Mouse (Mus musculus) ES-CJ7 (cell line): Measurements from ENCODE around the gene Ankrd36.
A peak's percentile ranks its signal among the peaks of the same experiment; 100 is the strongest.
"Not testable (repeated sequence)": the region's sequence is repeated elsewhere in the genome, so short reads cannot be mapped to it uniquely, and the experiment has no call there.

Source experiments
- DNase-seq: peaks from one replicate; pipeline ENCODE4 v3.0.0; 2011; ENCODE audit warnings: low read depth, low spot score

Ankrd36 gene

DNA sequence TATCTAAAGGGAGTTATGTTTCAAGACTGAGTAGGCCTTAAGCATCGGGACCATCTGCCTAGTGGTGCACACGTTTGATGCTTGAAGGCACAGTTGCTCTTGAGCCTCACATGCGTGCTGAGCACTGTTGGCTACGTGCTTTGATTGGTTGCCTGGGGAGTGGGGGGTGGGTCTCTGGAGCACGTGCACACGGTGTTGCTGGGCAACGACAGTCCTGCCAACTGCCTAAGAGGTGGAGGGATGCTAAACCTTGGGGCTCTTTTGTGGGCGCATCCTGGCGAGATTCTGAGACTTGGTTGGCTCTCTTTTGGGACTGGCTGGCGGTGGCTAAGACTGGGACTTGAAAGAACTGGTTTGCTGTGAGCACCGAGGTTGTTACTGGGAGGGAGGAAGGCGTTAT, at the start of gene Ankrd36:
TSS of gene Ankrd36 (plus strand) at position 211 of the 400 bp plus-strand sequence.
- peak; percentile 21 for DNase-seq

DNA sequence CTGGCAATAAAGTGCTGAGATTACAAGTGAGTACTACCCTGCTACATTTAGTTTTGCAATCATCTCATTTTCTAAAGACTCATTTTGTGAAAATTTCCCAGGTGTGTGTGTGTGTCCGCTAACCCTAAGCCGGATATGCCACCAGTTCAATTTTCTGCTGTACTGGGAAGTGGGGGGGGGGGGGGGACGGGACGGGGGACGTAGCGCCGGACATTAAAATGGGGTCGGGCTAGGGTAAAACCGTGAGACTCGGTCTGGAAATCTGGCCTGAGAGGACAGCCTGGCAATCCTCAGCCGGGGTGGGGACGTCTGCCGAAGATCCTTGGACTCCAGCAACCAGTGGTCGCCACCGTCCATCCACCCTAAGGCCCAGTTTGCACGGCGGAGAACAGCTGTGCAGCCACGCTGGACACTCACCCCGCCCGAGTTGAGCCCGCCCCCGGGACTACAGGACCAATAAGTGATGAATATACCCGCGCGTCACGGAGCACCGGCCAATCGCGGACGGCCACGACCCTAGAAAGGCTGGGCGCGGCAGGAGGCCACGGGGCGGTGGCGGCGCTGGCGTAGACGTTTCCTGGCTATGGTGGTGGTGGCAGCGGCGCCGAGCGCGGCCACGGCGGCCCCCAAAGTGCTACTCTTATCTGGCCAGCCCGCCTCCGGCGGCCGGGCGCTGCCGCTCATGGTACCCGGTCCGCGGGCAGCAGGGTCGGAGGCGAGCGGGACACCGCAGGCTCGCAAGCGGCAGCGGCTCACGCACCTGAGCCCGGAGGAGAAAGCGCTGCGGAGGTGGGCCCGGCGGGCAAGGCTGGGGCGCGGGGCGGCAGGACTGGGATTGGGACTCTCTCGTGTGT, 48.8 kb upstream of the Ankrd36 start, which contains the start of gene Xbp1:
TSS of gene Xbp1 (plus strand) at position 248 of the 854 bp plus-strand sequence.
- DNase-seq = peak; percentile 89

DNA sequence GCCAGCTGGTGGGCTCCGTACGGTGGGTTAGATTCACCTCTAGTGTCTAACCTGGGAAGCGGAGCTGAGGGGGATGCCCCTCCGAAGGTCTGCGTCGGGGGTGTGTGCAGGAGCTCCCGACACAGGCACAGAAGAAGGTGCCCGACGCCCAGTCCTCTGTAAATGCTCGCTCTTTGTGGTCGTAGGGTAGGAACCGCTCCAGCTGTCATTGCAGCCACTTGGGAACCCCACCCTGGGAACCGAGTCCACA, 48.3 kb upstream of the Ankrd36 start:
- DNase-seq = no peak

DNA sequence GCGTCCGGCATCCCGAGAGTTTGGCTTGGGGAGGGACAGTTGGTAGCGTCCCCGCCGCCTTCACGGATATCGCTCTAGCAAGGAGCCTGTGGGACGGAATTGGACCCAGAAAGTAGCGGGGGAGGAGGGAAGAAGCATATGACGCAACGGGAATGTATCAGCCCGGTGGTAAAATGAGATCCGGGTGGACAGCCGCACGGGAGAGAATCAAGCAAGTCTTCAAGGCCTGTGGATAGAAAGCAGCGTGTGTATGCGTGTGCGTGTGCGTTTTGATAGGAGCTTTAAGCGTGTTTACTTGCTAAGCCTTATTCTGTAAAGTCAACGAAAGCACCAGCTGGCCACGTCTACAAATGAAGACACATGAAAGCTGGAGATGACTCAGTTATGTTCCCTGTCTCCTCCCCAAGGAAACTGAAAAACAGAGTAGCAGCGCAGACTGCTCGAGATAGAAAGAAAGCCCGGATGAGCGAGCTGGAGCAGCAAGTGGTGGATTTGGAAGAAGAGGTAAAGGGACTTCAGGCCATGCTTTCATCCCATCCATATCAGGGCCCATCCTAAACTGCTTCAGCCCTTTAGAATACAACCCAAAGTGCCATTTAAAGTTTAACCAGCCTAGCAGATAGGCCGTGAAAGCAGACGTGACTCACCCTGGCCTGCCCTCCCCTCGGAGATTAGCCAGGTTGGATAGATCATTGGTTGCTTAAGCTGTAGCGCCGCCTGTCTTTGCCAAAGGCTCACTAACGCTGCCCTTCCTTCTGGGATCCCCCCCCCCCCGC, 47.8 kb upstream of the Ankrd36 start:
- DNase-seq = peak; percentile 51

DNA sequence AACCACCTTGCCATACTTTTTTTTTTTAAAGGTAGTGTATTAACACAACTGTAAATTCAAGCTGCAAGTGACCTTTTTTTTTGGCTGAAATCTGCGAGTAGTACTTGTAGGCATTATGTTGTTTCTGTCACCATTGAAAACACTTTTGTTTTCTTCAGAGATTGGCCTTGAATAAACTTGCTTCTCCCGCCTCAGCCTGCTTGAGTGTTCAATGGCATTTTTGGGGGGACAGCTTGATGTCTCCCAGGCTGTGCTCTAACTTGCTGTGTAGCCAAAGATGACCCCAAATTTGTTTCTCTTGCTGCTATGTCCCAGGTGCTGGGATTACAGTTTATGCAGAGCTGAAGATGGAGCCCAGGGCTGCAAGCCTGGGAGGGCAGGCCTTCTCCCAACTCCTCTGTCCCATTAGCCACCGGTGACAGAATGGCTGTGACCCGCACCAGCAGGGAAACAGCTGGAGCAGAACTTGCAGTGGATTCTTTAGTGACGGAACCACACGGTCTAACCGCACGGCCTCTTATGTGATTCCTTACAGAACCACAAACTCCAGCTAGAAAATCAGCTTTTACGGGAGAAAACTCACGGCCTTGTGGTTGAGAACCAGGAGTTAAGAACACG, 46.6 kb upstream of the Ankrd36 start:
- no peak for DNase-seq

DNA sequence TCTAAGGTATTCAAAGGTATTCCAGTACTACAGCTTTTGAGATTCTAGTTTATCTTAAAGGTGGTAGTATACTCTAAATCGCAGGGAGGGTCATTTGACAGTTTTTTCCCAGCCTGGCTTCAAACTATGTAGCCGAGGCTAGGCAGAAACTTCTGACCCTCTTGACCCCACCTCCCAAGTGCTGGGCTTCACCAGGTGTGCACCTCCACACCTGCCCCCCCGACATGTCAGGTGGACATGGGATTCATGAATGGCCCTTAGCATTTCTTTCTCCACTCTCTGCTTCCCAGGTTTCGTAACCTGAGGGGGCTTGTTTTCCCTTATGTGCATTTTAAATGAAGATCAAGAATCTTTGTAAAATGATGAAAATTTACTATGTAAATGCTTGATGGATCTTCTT, 44.1 kb upstream of the Ankrd36 start:
- DNase-seq = no peak

DNA sequence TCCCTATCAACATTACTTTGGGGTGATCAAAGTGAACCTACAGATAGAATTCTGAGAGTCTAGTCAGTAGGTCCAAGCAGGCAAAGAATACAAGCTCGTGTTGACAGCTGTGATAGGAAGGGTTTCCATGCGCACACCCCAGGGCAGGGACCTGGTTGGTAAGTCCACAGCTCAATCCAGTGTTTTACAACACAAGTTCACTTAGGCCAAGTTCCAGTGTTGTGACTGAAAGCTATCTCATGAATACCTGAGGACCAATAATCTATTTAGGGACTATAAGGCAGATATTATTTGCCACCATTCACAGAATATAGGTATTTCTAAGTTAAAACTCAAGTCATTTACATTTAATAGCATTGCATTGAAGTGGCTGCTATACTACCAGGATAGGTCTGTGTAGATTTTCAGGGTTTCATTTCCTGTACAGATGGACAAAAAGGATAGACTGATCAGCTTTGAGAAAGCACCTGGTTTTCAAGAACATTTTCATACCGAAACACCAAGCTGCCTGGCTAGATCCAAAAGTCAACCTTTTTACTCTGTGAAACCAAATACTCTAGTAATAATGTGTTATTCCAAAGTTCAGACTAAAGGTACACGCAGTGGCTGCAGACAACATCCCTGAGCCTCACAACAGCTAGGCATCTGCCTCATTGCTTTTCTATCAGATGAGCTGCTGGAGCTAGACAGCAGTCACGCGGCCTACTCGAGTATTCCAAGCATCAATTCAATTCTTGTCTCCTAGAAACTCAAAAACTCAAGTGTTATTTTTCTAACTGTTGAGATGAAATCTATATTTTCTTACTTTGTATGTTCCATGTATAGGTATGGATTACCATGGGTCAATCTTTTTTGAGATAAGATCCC, 42.7 kb upstream of the Ankrd36 start:
- no peak for DNase-seq

DNA sequence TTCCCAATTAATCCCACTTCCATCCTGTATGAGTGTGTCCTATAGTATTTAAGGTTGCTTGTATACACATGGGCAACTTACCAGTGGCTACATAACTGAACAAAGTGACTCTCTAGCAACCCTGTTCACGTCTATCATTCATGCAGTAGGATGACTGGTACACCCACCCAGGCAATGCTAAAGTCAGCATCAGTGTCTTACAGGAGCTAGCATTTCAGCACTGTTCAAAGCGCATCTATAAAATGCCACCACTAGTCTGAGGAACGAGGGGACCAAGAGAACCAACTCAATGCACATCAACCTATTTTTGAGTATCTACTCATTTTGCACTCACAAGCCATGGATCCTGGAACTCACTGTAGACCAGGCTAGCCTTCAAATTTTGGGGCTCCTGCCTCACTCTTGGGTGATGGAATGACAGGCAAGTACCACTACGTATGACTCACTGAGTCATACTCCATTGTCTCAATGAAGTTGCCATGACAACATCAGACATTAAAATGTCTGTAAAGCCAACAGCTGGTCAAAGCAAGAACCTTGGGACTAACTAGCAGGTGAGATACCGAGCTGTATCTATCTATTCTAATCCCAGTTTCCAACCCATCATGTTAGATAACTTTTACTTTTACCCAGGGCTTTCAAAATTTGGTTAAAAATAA, 41.5 kb upstream of the Ankrd36 start:
- DNase-seq = no peak

DNA sequence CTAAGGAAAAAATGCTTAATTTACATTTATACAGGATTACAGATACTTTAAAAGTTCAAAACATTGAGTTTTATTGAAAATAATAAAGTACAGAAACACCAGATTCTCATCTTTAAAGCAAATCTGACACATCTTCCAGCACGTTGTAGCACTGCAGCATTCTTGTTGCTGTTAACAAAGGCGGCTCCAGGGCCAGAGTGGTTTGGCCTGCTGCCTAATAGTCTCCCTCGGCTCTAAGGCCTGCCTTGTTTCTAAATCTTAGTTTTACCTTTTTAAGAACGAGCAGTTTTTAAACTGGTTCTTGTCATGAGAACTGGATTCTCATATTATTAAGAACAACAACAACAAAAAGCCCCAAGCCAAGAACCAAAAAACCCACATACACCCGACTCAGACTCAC, 40.6 kb upstream of the Ankrd36 start:
- DNase-seq = no peak

DNA sequence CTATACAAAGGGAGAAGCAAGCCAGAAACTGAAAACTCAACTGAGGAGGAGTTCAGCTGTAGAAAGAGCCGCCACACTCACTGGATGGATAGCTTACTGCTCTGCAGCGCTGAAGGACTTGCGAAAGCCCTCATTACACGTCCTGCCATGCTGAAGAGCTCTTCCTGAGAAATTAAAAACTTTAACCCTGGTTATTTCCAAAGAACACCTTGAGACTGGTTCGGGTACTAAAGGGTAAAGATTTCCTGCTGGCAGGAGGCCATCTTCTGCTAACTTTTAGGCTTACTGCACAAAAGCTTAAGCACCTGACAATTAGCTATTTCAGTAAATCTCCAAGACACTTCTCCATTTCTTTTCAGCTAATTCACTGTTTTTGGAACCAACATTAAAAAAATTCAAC, 39.3 kb upstream of the Ankrd36 start:
- no peak for DNase-seq

DNA sequence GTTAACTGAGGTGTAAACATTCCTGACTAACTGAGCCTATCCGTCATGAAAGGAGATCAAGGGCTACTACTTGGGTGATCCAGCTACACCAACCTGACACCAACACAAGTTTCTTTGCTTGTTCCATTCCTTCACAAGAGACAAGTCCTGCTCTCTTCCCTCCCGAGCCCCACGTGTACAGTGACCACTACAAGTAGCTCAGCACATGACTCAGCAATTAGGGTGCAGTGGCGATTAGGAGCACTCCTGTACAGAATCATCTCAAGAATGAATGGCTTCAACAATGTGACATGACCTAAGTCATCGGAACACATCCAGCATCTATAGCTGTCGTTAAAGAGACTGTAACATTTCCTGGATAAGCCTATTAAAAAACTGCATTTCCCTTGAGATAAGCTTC, 38.8 kb upstream of the Ankrd36 start:
- no peak for DNase-seq

DNA sequence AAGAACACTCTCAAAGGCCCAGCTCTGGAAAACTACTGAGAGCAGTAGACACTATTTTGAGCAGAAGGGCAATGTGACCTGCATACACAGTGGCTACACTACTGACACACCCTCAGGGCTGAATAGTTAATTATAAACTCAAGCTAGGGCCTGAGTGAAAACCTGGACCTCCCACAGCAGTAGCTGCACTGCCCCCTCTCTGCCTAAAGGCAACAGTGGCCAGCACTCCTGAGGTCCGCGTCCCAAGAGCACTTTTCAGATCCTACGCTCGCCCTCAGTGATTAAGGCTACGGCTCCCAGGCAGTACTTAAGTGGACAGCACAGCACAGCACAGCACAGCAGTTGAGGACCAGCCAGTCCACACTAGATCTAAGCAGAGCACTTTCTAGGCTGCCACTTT, 36.4 kb upstream of the Ankrd36 start:
- DNase-seq = no peak

DNA sequence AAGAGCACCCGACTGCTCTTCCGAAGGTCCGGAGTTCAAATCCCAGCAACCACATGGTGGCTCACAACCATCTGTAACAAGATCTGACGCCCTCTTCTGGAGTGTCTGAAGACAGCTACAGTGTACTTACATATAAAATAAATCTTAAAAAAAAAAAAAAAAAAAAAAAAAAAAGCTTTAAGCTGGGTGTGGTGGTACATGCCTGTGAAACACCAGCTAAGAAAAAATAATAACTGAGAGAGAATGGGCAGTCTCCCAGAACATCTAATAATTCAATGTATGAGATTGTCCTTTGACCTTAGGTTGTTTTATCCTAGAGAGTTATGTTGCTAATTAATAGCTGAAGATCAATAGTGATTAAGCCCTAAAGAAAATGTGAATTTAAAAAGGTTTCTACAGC, 32.0 kb upstream of the Ankrd36 start:
- DNase-seq = not testable (repeated sequence)

DNA sequence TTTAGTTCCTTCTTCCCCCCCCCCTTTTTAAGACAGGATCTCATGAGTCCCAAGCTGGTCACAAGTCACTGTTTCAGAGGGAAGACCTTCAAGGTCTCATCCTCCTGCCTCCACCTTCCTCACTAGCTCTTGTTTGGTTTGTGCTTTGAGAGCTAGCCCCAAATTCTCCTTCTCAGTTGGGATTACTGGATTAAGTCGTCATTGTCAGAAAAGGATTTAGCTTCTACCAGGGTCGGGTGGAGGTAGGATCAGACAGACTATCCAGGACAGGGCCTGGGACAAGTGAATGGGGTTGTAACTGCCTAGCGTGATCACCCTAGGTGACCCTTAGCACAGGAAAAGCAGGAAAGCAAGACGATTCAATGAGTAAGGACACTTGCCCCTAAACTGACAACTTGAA, 29.2 kb upstream of the Ankrd36 start:
- DNase-seq = no peak

DNA sequence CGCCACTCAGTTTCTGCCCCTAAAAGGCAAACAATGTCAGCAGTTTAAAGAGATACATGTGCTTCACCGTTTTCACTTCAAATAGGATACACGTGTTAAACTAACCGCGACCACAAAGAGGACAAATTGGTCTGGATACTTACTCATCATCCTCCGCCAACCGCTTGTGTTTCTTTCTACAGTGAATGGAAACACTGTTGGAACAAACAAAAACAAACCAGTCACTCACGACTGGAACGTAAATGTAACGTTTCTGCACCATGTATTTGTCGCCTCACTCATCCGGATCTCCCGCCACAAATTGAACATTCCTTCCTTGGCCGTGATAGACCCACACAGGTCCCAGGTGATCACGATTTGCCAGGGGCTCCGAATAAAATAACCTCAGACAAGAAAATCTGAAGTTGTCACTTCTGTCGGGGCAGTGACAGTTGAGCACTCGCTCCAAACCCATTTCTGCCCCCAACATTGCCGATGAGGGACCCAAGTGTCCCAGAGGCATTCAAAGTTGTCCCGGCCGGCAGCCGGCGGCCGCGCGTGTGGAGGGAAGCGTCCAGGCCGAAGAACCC, 28.2 kb upstream of the Ankrd36 start:
- DNase-seq = no peak

DNA sequence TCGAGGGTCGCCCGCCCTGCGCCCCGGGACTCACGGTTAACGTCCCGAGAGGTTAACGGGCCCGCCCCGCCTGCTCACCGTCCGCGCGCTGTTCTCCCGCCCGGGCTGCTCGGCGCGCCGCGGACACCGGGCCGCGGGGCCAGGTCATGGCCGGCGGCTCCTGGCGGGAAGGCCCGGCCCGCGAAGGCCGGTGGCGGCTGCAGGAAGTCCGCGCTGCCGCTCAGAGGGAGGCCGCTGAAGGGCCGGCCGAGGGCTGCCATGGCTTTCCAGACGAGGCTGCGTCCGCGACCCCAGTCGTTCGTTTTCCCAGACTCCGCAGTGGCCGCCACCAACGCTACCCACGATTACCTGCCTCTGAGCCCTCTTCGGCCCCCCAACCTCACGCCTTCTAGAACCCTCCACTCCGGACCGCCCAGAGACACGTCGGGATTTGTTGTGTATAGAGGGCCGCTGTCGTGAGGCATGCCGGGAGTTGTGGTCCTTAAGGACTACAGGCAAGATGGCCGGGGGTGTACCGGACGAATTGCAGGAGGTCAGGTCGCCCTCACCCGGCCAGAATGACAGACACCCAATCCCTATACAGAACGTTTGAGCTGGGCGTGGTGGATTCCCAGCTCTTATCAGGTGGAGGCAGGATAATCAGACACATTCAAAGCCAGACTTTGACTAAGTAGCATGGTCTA, 27.5 kb upstream of the Ankrd36 start, which contains the start of gene Ccdc117:
TSS of gene Ccdc117 (minus strand) at position 389 of the 683 bp plus-strand sequence.
- DNase-seq = peak; percentile 98

DNA sequence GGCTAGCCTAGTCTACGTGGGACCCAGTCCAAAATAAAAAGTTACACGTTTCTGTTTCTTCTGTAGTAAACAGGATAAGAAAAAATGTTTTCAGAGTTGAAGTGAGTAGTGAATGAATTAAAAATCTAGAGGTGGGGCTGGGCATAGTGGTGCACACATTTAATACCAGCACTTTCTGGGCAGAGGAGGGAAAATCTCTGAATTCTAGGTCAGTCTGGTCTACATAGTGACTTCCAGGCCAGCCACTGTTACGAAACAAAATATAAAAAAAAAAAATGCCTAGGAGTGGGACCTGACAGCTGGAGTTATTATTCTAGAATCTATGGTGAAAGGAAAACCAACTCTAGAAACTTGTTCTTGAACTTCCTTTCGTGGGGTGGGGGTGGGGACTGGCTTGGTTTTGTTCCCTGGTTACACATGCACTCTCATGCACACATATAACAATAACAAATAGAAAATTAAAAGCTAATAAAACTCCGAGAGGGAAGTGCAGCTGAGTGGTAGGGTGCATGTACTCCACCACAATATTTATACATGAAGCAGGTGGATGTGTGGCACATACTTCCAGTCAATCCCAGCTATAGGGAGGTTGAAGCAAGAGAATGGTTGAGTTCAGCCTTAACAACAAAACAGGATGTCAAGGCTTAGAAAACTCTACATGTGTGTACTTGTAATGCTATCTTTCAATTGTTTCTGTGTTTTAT, 26.9 kb upstream of the Ankrd36 start:
- DNase-seq = no peak

DNA sequence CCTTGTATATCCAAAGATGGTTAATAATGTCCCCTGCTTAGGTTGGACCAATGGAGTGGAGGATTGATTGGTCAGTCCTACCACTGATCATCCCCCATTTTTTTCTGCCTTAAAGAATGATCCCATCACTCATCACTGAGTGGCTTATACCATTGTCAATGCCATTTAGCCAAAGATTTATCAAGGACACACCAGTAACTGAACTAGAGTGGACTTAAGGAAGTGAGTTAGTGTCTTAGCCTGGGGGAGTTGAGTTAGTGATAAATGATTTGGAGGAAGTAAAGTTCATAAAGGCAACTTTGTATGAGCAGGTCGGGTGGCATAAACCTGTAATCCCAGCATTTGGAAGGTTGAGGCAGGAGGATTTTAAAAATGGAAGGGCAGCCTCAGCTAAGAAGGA, 26.2 kb upstream of the Ankrd36 start:
- no peak for DNase-seq

DNA sequence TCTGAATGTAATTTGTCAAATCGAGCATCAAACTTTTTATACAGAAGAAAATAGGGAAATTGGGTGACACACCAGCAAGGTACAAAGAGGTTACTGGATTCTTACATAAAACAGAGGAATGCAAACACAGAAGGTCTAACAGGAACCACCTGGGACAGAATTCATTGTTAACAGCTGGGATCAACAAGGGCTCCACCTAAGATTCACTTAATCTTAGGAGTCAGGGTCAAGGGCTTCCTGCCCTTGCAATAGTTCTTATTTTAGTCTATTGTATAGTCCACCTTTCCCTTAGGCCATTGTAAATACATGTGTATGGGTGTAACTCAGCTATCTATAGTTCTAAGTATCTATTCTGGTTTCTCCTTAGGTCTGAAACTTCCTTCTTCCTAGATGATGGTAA, 24.8 kb upstream of the Ankrd36 start:
- DNase-seq = not testable (repeated sequence)

DNA sequence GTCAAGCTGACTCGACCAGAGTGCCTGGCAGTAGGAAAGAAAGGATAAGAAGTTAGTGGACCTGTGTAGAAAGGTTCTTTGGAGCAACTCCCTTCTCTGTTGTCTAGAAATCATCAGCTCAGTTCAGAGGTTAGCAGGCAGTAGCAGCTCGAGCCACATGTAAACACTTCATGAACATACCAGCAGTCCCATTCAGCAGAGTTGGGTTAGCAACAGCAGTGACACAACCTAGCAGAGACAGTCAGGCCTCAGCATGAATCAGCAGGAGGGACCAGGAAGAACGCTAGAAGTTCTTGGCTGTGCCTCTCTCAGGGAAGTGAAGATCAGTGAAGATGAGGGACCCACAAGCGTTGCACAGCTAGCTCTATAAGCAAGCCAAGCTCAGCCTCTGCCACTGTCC, 24.0 kb upstream of the Ankrd36 start:
- DNase-seq = no peak
